Mouse (Mus musculus): ENCODE measurements around the gene Nicn1. TPM values are rescaled to one million over a fixed set of nuclear protein-coding genes. Genes with fewer than 3 reads are reported as not detected.
"Not testable (repeated sequence)": the region's sequence is repeated elsewhere in the genome, so short reads cannot be mapped to it uniquely, and the experiment has no call there.

Gene Nicn1
- polyA plus RNA-seq, 1 experiment from 2014 or later, result 43.8 TPM

DNA sequence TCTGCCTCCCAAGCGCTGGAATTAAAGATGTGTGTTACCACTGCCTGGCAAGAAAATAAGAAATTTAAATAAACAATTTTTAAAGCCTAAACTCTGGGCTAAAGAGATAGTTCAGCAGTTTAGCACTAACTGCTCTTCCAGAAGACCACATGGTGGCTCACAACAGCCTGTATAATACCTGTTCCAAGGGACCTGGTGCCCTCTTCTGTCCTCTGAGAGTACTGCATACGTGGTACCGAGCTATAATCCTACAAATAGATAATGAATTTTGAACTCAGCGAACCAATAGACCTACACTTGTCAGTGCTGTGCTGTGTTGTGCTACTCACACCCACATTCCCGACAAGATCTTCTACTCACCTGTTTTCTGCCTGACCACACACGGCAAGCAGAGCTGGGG, 5.8 kb upstream of the Nicn1 start:
- Histone ChIP-seq H3K4me1 (peaks cover 8% of the 10 kb centered on the region; the same call in 1 of the 2 replicates), H3K4me2 (no peak overlapping the region), H3K4me3 (no peak overlapping the region), H3K9ac (no peak overlapping the region), H3K27ac (no peak overlapping the region), H3K9me3 (no peaks in the 10 kb centered on the region), H3K36me3 (no peaks in the 10 kb centered on the region), H3K27me3 (no peaks in the 10 kb centered on the region)
- peak; percentile 62; the same call in 1 of the 2 replicates for ATAC-seq (ENCODE audit: insufficient number of reproducible peaks, low FRiP score, low TSS enrichment, low read depth)
- 12% methylated on average over 6 of the region's 6 CpGs for WGBS

DNA sequence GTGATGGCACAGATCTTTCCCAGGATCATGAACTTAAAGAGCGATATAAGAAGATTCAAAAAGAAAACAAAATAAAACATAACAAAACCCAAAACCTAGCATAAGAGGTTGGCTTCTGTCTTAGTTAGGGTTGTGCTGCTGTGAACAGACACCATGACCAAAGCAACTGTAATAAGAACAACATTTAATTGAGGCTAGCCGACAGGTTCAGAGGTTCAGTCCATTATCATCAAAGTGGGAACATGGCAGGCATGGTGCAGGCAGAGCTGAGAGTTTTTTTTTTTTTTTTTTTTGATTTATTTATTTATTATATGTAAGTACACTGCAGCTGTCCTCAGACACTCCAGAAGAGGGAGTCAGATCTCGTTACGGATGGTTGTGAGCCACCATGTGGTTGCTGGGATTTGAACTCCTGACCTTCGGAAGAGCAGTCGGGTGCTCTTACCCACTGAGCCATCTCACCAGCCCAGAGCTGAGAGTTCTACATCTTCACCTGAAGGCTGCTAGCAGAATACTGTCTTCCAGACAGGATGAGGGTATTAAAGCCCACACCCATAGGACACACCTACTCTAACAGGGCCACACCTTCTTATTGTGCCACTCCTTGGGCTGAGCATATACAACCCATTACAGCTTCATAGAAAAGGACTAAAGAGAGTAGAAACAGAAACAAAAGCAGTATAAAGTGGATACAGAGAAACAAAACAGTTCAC, 2.5 kb upstream of the Nicn1 start:
- H3K4me3 ChIP-seq; H3K4me2 ChIP-seq; H3K36me3 ChIP-seq; H3K27ac ChIP-seq; H3K9ac ChIP-seq; ATAC-seq (ENCODE audit: insufficient number of reproducible peaks, low FRiP score, low TSS enrichment, low read depth); H3K9me3 ChIP-seq; H3K27me3 ChIP-seq; H3K4me1 ChIP-seq: not testable (repeated sequence)
- 81% methylated on average over 6 of the region's 6 CpGs for WGBS

DNA sequence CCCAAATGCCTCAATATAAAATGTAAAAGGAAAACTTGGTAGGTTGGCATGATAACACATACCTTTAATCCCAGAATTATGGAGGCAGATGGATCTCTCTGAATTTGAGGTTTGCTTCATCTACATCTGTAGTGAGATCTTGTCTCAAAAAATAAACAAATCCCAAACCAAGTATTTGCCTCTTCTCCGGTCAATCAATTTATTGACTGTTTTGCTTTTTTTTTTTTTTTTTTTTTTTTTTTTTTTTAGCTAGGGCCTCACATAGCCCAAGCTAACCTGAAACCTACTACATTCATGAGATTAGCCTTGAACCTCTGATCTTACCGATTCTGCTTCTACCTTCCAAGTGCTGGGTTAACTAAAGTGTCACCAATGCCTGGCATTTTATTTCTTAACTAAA, 882 bp upstream of the Nicn1 start:
- Histone ChIP-seq H3K9ac (no peak overlapping the region), H3K4me2 (no peak overlapping the region), H3K27ac (no peak overlapping the region), H3K4me3 (peak overlapping the region; percentile 57; the same call in 1 of the 2 replicates), H3K9me3 (no peaks in the 10 kb centered on the region), H3K4me1 (peaks cover 4% of the 10 kb centered on the region), H3K36me3 (peaks cover 10% of the 10 kb centered on the region), H3K27me3 (no peaks in the 10 kb centered on the region)
- 68% methylated on average over 2 of the region's 2 CpGs for WGBS
- ATAC-seq (ENCODE audit: insufficient number of reproducible peaks, low FRiP score, low TSS enrichment, low read depth), result no peak

DNA sequence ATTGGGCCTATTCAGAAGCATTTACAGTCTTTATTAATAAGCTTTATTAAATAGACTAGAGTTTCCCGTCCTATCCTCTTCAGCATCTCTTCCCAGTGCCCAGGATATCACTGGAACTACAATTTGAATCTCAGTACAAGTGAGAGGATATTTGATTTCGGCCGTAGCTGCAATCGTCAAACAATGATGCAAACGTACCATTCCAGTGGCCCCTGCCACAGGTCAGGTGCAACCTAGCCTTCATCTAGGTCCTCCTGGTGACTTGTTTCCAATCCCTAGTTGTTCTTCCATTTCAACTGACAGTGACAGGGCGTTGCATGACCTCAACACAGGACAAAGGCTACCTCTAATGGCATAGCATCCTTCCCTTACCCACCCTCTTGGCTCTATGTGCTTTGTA, 544 bp downstream of the Nicn1 start:
- Histone ChIP-seq H3K4me3 (peak overlapping the region; percentile 57), H3K9ac (peak overlapping the region; percentile 41; the same call in 1 of the 2 replicates), H3K27me3 (no peaks in the 10 kb centered on the region), H3K4me2 (peak overlapping the region; percentile 54), H3K36me3 (peaks cover 25% of the 10 kb centered on the region), H3K27ac (no peak overlapping the region), H3K9me3 (no peaks in the 10 kb centered on the region), H3K4me1 (peaks cover 4% of the 10 kb centered on the region)
- 44% methylated on average over 6 of the region's 6 CpGs for WGBS
- no peak for ATAC-seq (ENCODE audit: insufficient number of reproducible peaks, low FRiP score, low TSS enrichment, low read depth)

- Histone ChIP-seq H3K9me3 (no peaks in the 10 kb centered on the region), H3K36me3 (peaks cover 40% of the 10 kb centered on the region), H3K4me3 (no peak within 1 kb of the TSS; the same call in 1 of the 2 replicates), H3K9ac (no peak within 1 kb of the TSS), H3K27me3 (no peaks in the 10 kb centered on the region), H3K4me2 (0 out of 2 replicates have a peak within 1 kb of the TSS, but pooled peaks have one; percentile 5), H3K4me1 (no peaks in the 10 kb centered on the region), H3K27ac (no peak within 1 kb of the TSS)
- 29% methylated on average over 18 of the region's 18 CpGs for WGBS
- ATAC-seq (ENCODE audit: insufficient number of reproducible peaks, low FRiP score, low TSS enrichment, low read depth), result no peak
Observed at GRCm38 (mm10) chr9:108296453-108297355, 6.5 kb downstream of the Nicn1 start, which contains the start of gene Amt. Amt (plus strand) TSS chr9:108296853.

- H3K27me3 ChIP-seq, result no peaks in the 10 kb centered on the region
- WGBS, result 76% methylated on average over 3 of the region's 3 CpGs
- no peak overlapping the region for H3K4me3 ChIP-seq
- H3K27ac ChIP-seq, result no peak overlapping the region
- no peaks in the 10 kb centered on the region for H3K9me3 ChIP-seq
- no peak for ATAC-seq (ENCODE audit: insufficient number of reproducible peaks, low FRiP score, low TSS enrichment, low read depth)
- peaks cover 8% of the 10 kb centered on the region for H3K4me1 ChIP-seq
- H3K4me2 ChIP-seq, result no peak overlapping the region
- peaks cover 33% of the 10 kb centered on the region for H3K36me3 ChIP-seq
- no peak overlapping the region for H3K9ac ChIP-seq
Observed at GRCm38 (mm10) chr9:108301853-108302252, 11.6 kb downstream of the Nicn1 start.

DNA sequence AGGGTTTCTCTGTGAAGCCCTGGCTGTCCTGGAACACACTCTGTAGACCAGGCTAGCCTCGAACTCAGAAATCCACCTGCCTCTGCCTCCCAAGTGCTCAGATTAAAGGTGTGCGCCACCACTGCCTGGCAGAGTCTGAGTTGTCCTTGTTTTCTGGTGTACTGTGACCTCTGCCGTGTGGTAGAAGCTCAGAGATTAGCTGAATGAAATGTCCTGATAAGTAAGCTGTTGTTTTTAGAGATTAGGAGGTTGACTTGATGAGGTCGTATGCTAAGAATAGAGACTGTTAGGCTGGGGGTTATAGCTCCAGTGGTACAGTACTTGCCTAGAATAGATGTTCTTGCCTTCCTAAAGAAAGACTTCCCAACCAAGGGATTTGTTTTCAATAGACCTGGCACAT, 14.5 kb downstream of the Nicn1 start:
- 91% methylated on average over 4 of the region's 4 CpGs for WGBS
- ATAC-seq (ENCODE audit: insufficient number of reproducible peaks, low FRiP score, low TSS enrichment, low read depth), result no peak
- 0 out of 2 replicates have a peak overlapping the region, but pooled peaks have one; percentile 100 for H3K27ac ChIP-seq
- H3K36me3 ChIP-seq, result peaks cover 33% of the 10 kb centered on the region
- H3K9ac ChIP-seq, result peak overlapping the region; percentile 82
- no peaks in the 10 kb centered on the region for H3K9me3 ChIP-seq
- no peaks in the 10 kb centered on the region for H3K27me3 ChIP-seq
- H3K4me3 ChIP-seq, result peak overlapping the region; percentile 89
- peaks cover 19% of the 10 kb centered on the region for H3K4me1 ChIP-seq
- peak overlapping the region; percentile 83 for H3K4me2 ChIP-seq

DNA sequence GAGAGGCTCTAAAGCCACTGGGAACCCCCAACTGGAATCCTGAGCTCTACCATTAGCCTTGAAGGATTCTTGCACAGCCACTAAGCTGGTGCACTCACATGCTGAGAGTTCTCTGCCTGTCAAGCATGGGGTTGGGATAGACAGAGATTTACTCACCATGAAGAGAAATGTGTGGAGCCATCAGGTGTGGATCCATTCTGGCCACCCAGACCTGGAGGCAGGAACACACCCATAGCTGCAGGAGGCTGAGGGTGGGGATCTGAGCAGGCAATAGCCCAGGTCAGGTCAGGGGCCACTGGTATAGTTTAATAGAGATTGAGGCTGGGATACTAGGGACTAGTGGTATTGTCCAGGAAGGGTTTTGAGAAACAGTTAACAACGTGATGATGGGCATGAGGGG, 14.9 kb downstream of the Nicn1 start:
- peak overlapping the region; percentile 100 for H3K27ac ChIP-seq
- H3K36me3 ChIP-seq, result peaks cover 33% of the 10 kb centered on the region
- H3K9me3 ChIP-seq, result no peaks in the 10 kb centered on the region
- WGBS, result 0% methylated on average over 1 of the region's 1 CpGs
- H3K27me3 ChIP-seq, result no peaks in the 10 kb centered on the region
- peak overlapping the region; percentile 82 for H3K9ac ChIP-seq
- H3K4me2 ChIP-seq, result peak overlapping the region; percentile 83
- ATAC-seq (ENCODE audit: insufficient number of reproducible peaks, low FRiP score, low TSS enrichment, low read depth), result no peak
- H3K4me3 ChIP-seq, result peak overlapping the region; percentile 89
- H3K4me1 ChIP-seq, result peaks cover 19% of the 10 kb centered on the region

GRCm38 (mm10) chr9:108305629-108306520, 15.6 kb downstream of the Nicn1 start, which contains the start of the genes Rhoa and Tcta:
Rhoa (plus strand) TSS chr9:108306129.
Tcta (minus strand) TSS chr9:108306160.
- Histone ChIP-seq H3K4me1 (peaks cover 19% of the 10 kb centered on the region), H3K36me3 (peaks cover 27% of the 10 kb centered on the region), H3K27ac (peak within 1 kb of the TSS; percentile 100), H3K4me2 (peak within 1 kb of the TSS; percentile 83), H3K9ac (peak within 1 kb of the TSS; percentile 97), H3K4me3 (peak within 1 kb of the TSS; percentile 89), H3K27me3 (no peaks in the 10 kb centered on the region), H3K9me3 (no peaks in the 10 kb centered on the region)
- peak; percentile 97 for ATAC-seq (ENCODE audit: insufficient number of reproducible peaks, low FRiP score, low TSS enrichment, low read depth)
- WGBS, result under 1% methylated on average over 79 of the region's 81 CpGs

- H3K9ac ChIP-seq, result peak overlapping the region; percentile 97
- peak overlapping the region; percentile 89 for H3K4me3 ChIP-seq
- H3K4me2 ChIP-seq, result peak overlapping the region; percentile 65
- no peaks in the 10 kb centered on the region for H3K27me3 ChIP-seq
- H3K9me3 ChIP-seq, result no peaks in the 10 kb centered on the region
- H3K36me3 ChIP-seq, result peaks cover 24% of the 10 kb centered on the region
- H3K4me1 ChIP-seq, result peaks cover 22% of the 10 kb centered on the region
- under 1% methylated on average over 51 of the region's 51 CpGs for WGBS
- ATAC-seq (ENCODE audit: insufficient number of reproducible peaks, low FRiP score, low TSS enrichment, low read depth), result peak; percentile 73
- H3K27ac ChIP-seq, result peak overlapping the region; percentile 100
Observed at GRCm38 (mm10) chr9:108306571-108306980, 16.3 kb downstream of the Nicn1 start.
